Mouse (Mus musculus): ENCODE results near the gene Gm9844.
"Not testable (repeated sequence)": the region's sequence is repeated elsewhere in the genome, so short reads cannot be mapped to it uniquely, and the experiment has no call there.

Gene Gm9844

DNA sequence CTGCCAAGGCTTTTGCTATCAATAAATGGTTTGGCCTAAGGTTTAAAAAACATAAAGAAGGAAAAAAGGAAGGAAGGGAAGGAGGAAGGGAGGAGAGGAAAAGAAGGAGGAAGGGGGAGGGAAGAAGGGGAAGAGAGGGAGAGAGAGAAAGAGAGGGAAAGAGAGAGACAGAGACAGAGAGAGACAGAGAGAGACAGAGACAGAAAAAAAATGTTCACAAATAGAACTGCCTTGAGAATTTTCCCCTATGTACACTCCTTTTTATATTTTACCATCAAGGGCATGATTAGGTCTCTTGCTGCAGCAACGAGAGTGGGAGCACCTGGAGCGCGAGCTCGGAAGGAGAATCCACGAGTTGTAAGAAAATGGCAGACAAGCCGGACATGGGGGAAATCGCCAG, at the start of gene Gm9844:
Gm9844 (plus strand) TSS at position 301 of the 400 bp plus-strand sequence.
- DNase-seq (ENCODE audit: low spot score) = no peak

DNA sequence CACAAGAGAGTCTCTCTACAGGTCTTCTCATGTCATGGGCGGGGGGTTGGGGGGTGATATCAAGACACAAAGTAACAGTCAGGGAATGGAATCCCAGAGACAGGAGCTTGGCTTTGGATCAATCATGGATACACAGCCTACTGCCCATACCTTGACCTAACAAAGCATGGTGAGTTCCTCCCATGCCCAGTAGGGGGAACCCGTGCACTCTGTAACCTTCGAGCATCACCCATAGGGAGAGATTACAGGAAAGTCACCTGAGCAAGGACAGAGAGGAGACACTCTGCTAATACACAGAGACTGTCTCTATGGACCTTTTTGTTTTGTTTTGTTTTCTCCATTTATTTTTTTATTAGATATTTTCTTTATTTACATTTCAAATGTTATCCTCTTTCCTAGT, 44.5 kb upstream of the Gm9844 start:
- DNase-seq (ENCODE audit: low spot score) = peak; percentile 80

DNA sequence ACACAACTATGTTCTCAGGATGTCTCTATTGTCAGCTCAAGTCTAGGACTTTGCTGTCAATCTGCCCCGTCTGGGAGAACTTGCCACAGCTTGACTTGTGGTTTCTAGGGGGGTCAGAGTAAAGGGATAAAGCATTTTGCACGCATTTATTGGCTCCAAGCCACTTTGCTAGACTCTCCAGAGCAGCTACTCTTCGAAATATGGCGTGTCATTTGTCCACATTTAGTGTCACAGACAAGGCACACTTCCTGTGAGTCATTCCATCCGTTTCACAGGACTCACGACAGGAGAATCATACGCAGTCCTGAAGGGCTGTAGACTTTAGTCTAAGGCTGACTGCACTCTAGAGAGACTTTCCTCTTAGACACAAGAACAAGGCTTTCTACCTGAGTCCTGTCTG, 37.6 kb upstream of the Gm9844 start:
- no peak for DNase-seq (ENCODE audit: low spot score)

DNA sequence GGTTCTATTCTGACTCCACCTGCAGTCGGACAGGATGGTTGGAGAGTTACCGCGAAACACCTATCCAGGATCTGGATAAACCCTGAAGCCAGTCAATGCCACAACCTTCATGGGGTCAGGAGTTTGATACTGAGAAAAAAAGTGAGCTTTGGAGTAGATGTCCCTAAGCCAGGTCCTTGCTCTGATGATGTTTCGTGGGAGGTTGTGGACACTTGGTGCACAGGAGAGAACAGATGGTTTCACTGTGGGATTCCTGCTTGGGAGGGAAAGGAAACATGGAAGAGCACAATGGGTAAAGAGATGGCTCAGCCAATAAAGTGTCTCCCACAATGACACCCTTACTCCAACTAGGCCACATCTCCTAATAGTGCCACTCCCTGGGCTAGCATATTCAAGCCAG, 34.8 kb upstream of the Gm9844 start:
- no peak for DNase-seq (ENCODE audit: low spot score)

DNA sequence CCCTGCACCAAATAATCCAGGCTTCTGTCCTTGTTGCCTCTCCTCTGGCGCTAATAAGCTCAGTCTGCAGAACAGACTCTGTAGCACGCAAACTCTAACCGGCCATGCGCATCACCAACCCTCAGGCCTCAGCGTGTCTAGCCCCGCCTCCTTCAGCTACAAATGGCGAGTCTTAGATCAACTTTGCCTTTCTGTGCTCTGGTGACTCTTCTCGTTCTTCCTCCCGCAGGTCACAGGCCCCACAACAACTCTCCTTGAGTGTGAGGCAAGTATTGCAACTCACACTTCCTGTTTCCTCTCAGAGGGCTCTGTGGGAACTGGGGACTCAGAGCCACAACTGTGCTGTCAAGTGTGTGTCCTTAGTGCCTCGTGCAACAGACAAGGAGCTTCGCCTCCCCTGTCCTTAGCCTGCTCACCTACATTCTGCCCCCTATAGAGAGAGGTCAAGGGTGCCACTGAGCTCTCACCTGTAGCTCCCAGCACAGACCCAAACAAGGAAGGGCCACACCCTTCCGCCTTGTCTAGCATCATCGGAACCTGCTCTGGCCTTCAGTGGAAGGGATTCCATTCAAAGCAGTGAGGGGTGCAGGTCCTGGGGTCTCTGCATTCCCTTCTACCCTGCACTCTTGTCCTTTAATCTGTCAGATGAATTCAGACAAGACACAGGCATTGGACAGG, 23.1 kb upstream of the Gm9844 start:
- not testable (repeated sequence) for DNase-seq (ENCODE audit: low spot score)

DNA sequence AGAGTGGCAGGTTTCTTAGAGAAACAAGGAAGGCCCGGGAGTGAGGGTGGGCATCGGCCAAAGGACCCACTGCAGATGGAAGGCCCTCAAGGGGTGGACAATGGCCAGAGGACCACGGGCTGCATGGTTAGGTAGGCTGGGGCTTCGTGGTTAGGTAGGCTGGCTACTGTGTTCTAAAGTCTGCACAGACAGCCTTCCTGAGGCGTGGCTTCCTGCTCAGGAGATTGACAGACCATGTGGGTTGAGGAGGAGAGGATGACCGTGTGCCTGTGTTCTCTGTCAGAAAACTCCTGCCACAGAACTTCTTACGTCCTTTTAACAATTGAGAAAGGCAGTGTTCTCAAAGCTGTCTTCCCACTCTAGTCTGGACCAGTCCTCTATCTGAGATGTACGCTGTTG, 22.6 kb upstream of the Gm9844 start:
- DNase-seq (ENCODE audit: low spot score) = no peak

DNA sequence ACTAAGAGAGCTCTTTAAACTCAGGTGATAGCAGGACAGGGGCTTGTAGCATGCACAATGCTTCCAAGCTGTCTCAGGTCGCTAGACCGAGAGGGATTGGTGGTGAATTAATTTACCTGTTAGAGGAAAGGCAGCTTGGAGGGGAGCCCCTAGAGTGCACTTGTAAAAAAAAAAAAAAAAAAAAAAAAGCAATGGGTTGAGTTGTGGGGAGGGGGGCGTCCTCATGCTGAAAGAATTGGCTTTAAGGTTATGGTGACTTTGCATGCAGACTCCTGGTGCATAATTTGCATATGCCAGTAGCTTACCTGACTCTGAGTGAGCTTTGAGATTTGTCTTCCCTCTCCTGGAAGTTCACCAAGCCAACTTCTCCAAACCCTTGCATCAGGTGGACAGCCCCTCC, 21.7 kb upstream of the Gm9844 start:
- no peak for DNase-seq (ENCODE audit: low spot score)

DNA sequence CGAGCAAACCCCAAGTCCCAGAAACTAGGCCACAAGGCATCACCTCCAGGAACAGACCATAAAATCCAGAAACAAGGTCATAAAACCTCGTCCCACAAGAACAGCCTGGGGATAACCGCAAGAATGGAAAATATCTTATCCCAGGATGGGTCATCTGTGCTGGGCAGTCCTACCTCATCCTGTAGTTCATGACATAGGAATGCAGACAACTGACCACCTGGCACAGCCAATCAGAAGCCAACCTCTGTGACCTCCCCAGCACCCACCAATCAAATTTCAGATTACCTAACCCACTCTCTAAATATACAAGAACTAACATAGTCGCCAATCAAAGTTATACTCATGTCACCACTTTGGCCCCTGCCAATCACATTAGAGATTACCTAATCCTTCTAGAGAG, 21.0 kb upstream of the Gm9844 start:
- DNase-seq (ENCODE audit: low spot score) = no peak

DNA sequence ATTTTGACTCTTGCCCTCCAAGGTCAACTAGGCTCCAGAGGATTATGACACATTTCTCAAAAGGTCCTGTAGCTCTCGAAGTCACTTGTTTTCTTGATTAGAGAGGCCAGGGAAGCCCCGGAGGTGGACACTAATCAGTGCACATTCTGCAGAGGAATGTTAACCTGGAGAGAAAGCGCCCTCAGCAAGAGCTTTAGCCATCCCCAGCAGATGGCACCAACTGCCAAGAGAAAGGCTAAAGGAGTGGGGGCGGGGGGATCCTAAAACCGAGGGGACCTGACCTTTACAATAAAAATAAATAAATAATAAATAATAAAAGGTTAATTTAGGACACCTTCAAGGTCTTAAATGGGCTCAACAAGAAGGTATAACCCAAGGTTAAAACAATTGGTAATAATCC, 17.9 kb upstream of the Gm9844 start:
- DNase-seq (ENCODE audit: low spot score) = no peak

DNA sequence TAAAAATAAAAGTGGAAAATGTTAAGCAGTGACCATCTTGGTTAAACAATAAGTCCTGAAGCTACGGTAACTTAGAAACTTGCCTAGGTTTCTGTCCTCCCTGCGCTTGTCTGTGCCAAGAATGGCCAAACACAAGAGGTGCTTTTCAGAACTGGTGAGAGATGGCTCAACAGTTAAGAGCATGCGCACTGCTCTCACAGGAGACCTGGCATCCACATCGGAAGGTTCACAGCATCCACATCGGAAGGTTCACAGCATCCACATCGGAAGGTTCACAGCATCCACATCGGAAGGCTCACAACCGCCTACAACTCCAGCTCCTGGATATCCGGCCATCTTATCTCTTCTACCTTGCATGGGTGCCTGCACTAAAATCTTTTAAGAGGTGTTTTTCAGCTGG, 16.8 kb upstream of the Gm9844 start:
- DNase-seq (ENCODE audit: low spot score) = no peak

DNA sequence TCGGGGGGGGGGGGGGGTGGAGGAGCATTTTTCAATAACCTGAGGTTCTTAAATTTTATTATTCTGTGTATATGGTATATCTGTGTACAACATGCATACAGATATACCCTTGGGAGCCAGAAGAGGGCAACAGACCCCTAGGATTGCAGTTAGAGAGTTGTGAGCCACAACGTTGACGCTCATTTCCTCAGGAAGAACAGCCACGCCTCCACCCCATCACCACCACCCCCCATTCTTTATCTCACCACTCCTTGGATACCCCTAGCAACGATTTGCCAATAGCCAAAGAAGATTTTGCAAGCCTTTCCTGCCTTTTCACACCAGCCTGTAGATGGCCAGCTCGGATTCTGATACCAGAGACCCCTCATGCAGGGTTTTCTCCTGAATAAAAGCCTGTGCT, 16.3 kb upstream of the Gm9844 start:
- DNase-seq (ENCODE audit: low spot score) = peak; percentile 14

DNA sequence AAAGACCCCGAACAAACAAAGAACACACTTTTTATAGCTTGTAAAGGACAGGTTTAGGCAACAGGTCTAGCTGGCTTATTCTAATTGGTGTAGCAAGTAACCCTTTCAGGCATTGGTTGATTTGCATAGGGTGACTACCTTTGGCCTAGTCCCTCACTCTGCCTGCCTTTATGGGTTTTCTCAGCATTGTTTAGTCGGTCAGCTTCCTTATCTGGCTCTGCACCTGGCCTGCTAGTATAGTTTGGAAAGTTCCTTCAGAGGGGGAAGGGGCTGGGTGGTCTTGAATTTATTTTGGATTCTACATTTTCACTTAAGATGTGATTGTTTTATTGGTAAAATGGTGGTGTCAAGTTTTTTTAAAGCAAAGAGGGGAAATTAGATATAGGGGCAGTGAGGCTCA, 15.4 kb upstream of the Gm9844 start:
- not testable (repeated sequence) for DNase-seq (ENCODE audit: low spot score)

DNA sequence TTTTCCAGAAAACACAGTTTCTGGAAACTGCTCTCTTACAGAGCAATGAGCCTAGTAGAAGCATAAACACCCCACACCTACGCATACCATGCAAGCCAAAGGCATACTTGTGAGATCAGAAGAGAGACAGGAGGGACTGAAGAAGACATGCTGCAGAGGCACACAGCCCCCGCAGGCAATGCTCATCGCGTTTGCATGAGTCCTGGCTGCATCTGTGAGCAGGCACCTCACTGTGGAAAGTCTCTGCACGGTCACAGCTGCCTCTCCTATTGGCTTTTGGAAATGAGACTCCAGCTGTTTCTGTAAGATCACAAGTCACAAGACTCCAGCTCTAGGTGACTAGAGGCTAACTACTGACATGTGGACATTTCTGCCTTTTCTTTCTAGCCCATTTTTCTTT, 11.9 kb upstream of the Gm9844 start:
- DNase-seq (ENCODE audit: low spot score) = no peak

DNA sequence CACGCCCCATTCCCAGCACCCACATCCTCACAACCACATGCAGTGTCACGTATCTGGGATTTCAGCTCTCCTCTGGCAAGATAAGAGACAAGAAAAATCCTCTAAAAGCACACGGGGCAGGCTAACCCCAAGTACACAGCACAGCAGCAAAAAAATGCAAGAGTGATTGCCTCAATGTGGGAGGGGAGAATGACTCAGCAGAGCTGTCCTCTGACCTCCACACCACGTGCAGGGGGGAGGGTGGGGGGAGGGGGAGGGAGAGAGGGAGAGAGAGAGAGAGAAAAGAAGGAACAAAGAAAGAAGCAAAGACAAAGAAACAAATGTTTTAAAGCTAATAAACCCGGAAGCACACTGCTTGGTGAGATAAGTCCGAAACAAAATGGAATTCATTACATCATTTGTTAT, 11.1 kb upstream of the Gm9844 start:
- DNase-seq (ENCODE audit: low spot score) = peak; percentile 27

DNA sequence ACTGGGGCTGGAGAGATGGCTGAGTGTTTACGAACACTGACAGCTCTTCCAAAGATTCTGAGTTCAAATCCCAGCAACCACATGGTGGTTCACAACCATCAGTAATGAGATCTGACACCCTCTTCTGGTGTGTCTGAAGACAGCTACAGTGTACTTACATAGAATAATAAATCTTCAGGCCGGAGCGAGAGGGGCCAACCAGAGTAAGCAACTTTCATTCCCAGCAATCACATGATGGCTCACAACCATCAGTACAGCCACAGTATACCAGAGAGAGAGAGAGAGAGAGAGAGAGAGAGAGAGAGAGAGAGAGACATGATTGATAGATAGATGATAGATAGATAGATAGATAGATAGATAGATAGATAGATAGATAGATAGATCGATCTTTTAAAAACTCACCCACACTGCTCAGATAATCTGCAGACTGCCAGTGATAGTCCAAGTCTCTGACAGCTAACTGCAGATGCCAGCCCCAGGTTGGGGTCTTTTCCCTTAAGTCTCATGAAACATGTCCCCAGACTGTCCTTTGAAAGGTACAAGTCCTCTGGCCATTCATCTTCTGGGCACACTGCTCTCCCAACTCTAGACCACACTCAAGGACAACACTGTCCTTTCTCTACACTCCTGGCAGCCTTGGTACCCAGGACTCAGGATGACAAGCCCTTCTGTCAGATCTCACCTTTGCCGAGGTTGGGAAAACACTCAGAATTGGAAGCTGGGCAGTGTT, 10.3 kb upstream of the Gm9844 start:
- no peak for DNase-seq (ENCODE audit: low spot score)

DNA sequence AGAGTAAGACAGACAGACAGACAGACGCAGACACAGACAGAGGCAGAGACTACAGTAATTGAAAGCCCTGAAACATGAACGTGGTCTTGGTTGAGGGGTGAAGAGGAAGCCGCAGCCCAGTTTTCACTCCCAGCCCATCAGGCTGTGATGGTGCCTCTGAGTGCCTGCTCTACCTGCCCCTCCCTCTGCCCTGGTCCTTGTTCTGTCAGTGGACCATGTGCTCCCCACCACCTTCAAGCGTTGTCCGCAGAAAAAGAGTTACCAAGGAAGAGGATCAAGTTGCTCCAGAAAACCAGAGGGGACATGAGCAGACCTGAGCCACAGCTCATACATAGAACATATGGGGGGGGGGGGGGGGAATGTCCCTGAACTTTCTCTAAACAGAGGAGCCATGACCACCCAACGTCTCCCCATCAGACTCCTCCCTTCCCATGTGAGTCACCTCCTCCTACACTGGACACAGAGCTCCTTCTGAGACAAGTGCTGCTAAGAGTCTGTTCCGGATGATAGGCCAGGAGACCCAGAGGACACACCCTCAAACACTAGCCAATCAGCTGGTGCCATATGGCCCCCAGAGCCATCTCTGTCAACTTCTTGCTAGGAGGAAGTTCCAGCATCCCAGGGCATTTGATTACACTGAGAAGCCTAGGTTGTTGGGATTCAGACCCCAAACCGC, 9.3 kb upstream of the Gm9844 start:
- no peak for DNase-seq (ENCODE audit: low spot score)

DNA sequence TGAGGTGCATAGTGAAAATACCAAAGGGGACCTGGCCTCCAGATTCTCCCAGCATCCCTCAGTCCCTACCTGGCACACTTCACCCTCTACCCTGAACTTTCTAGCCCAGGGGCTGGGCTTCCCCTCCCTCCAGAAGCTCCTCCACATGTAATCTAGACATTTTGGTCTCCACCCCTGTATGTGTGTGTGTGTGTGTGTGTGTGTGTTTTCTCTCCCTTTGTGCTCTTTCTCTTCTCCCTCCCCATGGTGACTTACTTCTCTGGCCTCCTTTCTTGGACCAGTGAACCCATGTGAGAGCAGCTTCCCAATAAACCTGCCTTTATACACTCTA, 8.8 kb upstream of the Gm9844 start:
- DNase-seq (ENCODE audit: low spot score) = no peak

DNA sequence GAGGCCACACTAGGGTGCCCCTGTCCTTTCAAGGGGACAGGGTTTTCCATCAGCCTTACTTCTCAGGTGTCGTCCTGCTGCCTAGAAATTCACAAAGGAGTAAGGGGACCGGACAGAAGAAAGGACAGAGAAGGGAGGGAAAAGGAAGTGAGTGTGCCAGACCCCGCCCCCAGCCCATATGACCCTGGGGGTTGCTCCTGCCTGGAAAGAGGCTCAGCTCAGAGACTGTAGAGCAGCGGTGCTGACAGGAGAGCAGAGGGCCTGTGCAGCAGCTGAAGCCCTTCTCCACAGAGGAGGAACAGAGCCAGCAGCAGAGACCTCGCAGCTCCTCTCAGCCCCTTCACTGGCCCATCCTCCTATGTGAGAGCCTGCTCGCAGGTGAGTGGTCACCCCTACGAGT, 8.3 kb upstream of the Gm9844 start:
- DNase-seq (ENCODE audit: low spot score) = no peak

DNA sequence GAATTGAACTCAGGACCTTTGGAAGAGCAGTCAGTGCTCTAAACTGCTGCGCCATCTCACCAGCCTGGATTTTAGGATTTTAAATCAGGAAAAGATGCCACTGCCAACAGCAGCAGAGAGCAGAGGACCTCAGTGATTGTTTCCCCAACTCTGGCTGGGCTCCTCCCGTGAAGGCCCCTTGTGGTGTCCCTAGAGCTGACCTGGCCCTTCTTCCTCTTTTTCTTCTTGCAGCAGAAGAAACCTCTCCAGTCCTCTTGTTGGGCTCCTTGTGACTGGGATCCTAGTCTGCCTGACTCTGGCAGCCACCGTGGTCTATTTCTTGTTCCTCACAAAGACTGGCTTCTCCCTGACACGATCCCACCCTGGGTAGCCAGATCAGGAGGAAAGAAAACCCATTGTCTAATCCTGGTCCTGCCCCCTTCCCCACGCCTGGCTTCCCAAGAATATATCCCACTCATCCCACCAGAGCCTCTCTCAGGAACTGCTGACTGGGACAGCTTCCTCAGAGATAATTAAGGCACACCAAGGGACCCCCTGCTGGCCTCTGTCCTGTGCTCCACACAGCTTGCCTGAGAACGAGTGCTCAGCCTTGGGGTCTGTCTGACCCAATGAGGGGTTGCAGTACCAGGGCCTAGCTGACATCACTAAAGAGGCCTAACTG, 5.4 kb upstream of the Gm9844 start:
- DNase-seq (ENCODE audit: low spot score) = no peak

DNA sequence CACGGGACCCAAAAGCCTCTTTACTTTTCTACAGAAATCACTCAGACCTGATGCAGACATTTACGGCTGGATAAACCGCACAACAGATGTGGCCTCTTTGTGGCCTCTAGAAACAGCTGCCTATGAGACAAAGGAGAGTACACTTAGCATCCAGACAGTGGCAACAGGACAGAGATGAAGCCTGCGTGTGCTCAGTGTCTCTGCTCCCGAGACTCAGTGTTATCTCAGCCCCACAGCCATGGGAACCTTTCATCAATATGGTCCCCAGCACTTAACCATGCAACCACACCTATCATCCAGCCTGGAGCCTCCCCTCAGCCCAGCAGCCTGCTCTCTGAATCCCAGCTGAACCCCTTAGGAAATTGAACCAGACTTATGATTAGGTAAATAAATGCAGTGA, 2.8 kb upstream of the Gm9844 start:
- DNase-seq (ENCODE audit: low spot score) = no peak

DNA sequence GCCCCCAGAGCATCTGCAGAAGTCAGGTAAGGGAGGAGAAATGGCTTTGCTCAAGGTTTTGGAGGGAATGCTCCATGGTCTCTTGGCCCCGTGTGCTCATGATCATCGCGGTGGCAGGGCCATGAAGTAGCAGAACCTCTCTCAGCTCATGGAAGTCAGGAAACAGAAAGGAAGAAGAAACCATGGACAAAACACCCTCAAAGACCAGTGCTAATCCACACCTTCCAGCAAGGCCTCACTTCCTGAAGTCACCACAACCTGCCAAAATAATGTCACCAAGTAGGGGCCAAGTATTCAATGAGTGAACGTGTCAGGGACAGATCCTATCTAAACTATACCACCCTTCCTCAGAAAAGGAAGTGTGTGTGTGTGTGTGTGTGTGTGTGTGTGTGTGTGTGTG, 840 bp downstream of the Gm9844 start:
- DNase-seq (ENCODE audit: low spot score) = no peak

DNA sequence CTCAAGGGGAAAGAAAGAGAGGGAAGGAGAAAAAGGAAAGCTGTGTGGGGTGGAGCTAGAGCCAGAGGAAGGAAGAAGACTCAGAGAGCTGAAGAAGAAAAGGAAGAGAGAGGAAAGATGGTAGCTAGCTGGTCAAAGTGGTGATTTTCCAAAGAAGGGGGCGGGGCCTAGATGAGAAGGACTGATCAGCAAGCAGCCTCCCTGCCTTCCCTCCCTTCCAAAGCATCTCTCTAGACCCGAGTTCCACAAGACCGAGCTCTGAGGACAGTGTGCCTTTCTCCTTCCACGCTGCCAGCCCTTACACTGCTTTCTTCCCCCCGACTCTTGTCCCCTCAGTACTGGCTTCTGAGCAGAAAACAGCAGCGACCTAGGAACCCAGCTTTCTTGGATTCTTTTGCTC, 2.1 kb downstream of the Gm9844 start:
- no peak for DNase-seq (ENCODE audit: low spot score)

DNA sequence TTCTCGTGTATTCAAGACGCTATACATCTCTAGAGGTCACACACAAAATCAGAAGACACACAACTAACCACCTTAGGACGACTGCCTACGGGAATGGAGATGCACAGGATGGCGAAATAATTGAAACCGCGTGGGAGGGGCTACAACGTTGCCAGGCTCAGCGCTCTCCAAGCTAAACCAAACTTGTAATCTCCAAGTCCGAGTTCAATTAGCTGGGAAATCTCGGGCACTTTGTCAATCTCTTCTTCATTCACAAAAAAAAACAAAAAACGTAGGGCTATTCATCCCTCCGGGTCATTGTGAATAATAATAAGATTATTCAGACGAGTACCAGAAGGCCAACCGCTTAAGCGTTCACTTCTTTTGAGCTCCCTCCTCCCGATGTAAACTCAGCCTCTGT, 7.1 kb downstream of the Gm9844 start:
- DNase-seq (ENCODE audit: low spot score) = no peak

Data from urinary bladder, postnatal 14 days (tissue).